Mouse (Mus musculus): ENCODE data around the gene Apof.

Gene Apof

DNA sequence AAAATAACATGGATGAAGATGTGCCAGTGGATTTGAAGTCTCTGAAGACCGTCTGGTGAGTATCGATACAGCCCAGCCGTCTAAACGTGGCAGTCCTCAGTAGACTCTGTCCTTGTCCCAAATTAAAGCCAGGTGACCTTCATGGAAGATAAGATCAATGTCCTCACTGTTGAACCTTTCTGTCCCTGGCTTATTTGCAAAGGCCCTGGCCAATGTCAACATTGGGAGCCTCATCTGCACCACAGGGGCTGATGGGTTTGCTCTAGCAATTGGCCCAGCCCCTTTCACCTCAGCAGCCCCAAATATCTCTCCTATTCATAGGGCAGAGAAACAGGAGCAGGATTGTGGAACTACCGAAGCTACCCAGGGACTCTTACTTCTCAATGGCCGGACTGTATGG lies at the start of gene Apof:
Apof (plus strand) TSS at position 301 of the 400 bp plus-strand sequence.
- no peak for DNase-seq (ENCODE audit: low read depth, low spot score)

DNA sequence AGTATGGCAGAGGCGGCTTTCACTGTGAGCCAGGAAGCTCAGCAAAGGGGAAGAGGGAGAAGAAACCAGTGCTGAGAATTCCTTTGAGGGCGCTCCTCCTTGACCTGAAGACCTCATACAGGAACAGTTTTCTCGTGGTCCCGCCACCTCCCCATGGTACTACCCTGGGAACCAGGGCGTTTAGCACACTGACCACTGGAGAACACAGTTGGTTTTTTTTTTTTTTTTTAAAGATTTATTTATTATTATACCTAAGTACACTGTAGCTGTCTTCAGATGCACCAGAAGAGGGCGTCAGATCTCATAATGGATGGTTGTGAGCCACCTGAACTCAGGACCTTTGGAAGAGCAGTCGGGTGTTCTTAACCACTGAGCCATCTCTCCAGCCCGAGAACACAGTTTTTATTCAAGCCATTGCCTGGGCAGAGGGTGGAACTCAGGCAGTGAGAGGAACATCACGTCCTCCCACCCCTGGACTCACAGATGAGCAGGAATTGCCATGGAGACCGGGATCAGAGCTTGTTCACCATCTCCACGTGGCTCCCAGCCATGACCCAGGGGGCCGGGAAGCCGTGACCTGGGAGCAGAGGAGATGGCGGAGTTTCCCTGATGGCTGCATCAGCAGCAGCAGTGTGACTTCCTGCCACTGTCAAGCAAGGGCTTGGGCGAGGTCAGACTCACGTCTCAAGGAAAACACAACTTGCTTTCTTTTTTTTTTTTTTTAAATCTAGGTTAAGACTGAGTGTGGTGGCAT lies 46.8 kb upstream of the Apof start:
- no peak for DNase-seq (ENCODE audit: low read depth, low spot score)

DNA sequence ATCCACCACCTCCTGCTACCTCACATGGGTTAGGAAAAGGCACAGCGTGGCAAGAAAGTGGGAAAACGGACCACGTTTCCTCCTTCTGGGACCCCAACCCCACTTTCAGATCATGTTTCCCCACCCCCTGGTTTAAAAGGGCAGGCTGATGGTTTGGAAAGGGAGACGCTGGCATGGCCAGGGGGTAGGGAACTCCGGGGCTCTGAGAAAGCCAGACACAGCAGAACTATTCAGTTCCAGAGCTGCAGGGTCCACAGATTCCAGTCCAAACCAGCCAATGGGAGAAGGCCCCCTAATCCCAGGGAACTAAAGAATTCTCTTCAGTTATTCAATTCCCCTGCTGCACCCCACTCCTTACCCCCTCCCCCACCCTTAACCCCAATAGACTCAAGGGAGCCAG lies 43.4 kb upstream of the Apof start:
- DNase-seq (ENCODE audit: low read depth, low spot score): no peak

DNA sequence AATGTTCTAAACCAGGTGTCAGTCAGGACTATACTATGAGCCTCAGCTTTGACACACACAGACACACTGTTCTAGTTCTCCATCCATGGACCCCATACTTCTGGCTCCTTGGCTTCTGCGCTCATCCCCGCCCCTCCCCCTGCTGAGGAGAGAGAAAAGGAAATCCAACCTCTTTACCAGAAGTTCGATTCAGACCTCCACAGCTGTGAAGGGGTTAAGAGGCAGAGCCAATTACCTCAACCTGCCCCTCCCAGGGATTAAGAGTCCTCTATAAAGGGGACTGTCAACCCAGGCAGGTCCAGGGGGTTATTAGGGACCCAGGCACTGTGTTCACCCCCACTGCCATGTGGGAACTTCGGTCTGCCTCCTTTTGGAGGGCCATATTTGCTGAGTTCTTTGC lies 42.9 kb upstream of the Apof start, which contains the start of gene Mip:
Mip (plus strand) TSS at position 301 of the 400 bp plus-strand sequence.
- no peak for DNase-seq (ENCODE audit: low read depth, low spot score)

DNA sequence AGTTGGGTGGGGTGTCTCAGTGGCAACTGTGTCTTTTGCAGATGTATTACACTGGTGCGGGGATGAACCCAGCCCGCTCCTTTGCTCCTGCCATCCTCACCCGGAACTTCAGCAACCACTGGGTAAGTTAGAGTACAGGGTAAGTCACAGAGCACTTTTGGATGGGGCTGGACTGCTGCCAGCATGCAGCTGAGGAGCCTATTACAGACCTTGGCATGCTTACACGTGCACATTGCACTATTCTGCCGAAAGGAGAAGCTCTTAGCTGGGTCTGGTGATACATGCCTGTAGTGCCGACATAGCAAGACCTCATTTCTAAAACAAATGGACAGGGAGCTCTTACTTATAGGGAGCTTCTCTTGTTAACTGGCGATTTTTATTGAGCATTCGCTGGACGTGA lies 40.9 kb upstream of the Apof start:
- DNase-seq (ENCODE audit: low read depth, low spot score): no peak

DNA sequence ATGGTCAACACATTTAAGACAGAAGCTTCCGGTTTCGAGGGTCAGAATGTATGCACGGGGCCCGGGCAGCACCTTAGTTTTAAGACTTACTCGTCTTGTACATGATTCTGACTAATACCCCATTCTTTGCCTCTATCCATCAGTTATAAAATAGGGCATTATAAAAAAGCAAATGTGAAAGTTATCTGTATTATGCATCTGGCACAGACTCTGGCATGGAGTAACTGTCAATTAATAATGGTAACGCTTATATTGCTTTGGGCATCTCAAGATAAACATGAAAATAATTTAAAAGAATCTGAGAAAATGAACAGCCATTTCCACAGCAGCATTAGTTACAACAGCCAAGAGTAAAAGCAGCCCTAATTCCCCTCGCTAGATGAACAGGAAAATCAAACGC lies 40.5 kb upstream of the Apof start:
- no peak for DNase-seq (ENCODE audit: low read depth, low spot score)

DNA sequence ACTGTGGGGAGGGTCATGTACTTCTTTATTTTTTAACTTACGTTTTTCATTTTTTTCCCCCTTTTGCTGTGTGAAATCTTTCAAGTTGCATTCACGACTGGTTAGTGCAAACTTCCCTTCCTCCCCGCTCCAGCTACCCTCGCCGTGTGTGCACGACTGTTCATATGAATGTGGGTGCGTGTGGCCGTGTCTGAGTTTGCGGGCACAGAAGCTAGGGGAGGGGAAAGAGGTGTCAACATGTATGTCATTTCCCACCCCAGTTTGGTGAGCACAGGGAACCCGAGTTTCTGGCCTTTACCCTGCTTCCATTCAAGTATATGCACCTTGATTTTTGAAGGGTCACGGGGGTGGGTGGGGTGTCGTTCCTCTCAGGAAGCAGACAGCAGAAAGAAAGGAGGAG lies 37.9 kb upstream of the Apof start:
- no peak for DNase-seq (ENCODE audit: low read depth, low spot score)

DNA sequence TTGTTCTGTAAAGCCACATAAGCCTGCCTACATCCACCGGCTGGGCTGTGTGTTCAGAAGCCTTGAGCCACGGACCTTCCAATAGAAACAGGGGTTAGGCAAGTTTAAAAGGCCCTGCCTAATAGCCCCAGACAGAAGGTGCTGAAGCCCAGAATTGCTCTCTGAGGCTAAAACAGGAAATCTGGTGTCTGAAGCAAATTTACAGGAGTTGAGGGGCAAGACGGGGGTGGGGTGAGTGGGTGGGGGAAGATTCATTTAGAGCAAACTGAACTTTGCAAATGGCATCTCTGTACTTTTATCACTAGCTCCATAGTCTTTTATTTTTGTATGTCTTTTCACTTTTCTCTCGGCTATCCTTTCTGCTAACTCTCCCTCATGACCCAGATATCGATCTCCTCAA lies 37.3 kb upstream of the Apof start:
- DNase-seq (ENCODE audit: low read depth, low spot score): no peak

DNA sequence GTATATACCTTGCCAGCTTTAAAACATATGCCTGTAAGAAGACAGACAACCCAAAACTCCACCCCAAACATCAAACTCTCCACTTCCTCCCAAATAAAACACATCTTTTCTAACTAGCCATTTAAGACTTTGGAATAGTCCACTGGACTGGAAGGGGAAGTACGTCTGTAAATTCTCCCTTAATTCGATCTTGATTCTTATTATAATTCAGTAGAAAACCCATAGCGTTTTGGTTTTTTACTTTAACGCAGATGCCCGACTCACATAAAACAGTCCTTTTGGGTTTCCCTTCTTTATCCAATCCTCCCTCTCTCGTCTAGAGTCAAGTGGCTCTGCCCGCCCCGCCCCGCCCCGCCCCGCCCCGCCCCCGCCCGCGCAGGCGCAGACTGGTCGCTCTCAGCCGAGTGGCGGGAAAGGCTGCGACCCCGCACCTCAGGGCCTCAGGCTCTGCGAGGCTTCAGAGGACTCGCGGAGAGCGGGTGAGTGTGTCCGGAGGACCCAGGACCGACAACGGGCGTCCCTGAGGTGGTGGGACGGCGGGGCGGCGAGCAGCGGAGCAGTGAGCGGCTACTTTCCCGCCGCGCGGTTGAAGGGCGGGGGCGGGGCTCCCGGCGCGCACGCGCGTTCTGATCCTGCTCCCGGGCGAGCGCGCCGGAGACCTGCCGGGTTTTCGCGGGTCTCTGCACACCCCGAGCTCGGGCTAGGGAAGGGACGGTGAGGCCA lies 36.6 kb upstream of the Apof start, which contains the start of gene Timeless:
Timeless (plus strand) TSS at position 369 of the 723 bp plus-strand sequence.
- DNase-seq (ENCODE audit: low read depth, low spot score): peak; percentile 57

DNA sequence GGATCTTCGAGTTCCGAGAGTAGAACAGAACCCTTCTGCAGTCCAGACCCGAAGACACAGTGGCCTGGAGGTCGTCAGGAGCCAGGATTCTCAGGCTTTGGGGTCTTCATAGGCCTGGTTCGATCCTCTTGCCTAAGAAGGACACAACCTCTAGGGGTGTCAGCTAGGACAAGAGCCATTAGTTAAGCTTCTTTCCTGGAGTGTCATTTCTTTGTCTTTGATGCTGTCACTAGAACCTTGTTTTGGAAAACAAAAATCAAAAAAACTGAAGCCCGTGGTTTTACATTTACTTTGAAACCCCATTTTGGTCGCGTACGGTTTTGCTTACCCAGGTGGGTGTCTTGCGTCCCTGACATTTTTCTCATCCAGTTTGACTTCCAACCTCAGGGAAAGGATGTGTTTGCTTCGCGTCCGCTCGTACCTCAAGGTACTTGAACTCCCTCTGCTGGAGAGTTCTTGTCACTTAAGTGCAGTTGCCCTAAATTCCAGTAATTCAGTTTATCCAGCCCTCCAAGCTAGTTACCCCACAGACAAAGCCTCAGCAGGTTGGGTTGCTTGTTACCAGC lies 36.0 kb upstream of the Apof start:
- peak; percentile 39 for DNase-seq (ENCODE audit: low read depth, low spot score)

DNA sequence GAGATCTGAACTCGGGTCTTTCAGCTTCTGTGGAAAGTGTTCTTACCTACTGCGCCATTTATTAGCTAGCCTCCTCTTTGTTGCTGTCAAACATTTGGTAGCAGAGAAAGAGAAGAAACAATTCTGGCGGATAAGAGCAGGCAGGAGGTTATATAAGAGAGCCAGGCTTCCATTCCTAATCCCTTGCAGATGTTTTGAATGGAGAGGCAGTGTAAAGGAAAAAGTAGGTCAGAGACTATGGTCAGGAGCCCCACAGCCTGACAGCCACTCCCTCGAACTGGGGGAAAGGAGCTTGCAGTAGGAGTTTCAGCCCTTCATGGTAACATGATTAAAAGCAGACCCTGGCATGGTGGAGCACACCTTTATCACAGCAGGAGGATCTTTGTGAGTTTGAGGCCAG lies 32.1 kb upstream of the Apof start:
- DNase-seq (ENCODE audit: low read depth, low spot score): no peak

DNA sequence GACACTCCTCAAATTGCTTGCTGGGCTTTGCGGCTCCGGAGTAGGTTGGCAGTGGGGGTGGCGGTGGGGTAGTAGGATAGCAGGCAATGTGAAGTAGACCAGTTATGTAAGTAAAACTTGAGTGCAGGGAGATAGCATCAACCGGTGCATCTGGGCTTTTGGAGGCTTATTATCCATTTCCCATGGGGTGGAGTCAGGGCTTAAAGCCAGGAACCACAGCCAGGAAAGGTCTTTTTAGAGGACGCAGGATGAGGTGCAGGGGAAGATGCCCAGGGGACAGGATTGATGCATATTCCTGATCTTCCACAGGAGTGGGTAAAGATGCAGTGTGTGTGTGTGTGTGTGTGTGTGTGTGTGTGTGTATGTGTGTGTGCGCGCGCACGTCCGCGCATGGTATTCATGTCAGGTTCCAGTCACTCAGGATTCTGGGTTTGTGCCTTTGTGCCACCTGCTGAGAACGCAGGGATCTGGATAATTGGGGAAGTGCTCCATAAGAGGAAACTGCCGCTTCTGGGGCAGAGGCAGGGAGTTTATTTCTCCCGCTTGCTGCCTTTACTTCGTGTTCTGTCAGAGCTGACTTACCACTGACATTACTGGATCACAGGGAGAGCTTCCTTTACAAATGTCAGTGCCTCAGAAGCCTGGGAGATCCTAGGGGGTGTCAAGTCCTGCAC lies 30.5 kb upstream of the Apof start:
- DNase-seq (ENCODE audit: low read depth, low spot score): no peak

DNA sequence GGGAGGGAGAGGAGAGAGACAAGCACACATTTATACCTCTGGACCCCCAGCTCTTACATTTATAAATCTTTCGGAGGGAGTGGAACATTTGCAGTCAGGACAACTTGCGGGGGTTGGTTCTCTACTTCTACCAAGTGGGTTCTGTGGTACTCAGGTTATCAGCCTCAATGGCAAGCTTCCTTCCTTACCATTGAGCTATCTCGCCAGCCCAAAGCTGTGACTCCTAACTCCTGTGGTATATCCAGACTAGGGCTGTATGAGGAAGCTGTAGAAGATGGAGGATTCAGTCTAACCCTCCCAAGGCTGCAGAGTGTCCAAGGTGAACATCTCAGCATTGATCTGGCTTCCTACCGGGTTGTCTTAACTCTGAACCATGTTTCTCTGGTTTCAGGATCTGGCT lies 29.3 kb upstream of the Apof start:
- no peak for DNase-seq (ENCODE audit: low read depth, low spot score)

DNA sequence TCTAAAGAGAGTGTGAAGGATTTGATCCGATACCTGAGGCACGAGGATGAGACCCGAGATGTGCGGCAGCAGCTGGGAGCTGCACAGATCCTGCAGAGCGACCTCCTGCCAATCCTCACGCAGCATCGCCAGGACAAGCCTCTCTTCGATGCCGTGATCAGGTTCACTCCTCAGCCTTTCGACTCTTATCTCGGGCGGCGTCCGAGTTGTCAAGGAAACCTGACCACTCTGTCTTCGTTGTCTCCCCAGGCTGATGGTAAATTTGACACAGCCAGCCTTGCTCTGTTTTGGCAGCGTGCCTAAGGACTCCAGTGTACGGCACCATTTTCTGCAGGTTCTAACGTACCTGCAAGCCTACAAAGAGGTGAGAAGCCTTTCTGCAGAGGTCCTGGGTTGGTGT lies 28.3 kb upstream of the Apof start:
- DNase-seq (ENCODE audit: low read depth, low spot score): no peak

DNA sequence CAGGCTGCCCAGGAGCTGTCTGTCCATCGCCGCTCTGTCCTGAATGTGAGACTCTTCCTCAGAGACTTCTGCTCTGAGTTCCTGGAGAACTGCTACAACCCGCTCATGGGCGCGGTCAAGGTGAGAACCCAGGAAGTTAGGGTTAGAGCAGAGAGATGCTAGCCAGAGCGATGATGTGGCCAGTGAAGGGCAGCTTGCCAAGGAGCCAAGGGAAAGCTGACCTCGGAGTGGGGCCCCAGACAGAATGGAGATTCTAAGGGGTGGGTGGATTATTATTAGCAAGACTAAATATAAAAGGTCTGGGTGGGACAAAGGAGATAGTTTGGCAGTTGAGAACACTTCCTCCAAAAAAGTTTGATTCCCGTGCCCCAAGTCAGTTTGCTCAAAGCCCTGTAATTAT lies 25.2 kb upstream of the Apof start:
- no peak for DNase-seq (ENCODE audit: low read depth, low spot score)

DNA sequence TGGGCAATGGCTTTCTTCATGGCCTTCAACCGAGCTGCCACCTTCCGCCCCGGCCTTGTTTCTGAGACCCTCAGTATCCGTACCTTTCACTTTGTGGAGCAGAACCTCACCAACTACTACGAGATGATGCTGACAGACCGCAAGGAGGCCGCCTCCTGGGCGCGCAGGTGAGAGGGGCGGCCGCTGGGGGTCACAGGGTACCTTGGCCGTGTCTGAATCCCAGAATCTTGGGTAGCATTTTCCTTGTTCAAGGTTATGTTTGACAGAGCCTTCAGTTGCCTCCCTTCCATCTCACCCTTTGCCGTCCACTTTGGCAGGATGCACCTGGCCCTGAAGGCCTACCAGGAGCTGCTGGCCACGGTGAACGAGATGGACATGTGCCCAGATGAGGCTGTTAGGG lies 24.4 kb upstream of the Apof start:
- DNase-seq (ENCODE audit: low read depth, low spot score): no peak

DNA sequence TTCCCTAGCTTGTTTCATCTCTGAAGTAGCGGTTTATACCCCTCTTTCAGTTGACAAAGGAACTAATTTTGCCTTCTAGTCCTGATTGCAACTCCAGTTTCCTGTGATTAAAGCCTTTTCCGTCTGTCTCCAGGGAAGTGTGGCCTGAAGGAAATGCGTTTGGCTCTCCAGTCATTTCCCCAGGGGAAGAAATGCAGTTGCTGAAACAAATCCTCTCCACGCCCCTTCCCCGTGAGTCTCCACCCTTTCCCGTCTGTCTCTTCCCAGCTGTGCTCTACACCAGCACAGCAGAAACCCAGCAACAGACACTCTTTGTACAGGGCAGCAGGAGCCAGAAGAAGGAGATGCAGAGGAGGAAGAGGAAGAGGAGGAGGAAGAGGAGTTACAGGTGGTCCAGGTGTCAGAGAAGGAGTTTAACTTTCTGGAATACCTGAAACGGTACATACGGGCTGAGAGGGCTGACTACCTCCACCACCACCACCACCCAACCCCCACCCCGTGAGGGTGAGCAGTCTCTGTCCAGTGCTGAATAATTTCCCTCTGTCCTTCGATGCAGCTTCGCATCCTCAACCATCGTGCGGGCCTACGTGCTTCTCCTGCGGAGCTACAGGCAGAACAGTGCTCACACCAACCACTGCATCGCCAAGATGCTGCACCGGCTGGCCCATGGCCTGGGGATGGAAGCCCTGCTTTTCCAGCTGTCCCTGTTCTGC lies 21.3 kb upstream of the Apof start:
- DNase-seq (ENCODE audit: low read depth, low spot score): no peak

DNA sequence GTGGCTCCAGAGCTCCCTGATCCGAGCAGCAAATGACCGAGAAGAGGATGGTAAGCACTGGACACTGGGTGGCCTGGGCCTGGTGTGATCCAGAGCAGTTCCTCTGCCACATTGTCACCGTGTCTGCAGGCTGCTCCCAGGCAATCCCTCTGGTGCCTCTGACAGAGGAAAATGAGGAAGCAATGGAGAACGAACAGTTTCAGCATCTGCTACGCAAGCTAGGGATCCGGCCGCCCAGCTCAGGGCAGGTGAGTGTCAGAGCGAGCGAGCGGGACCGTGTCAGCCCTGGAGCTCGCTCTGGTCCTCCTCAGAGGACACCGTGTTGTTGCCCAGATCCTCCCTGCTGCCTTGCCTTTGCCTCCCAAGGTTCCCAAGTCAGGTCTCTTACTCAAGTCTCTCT lies 17.9 kb upstream of the Apof start:
- DNase-seq (ENCODE audit: low read depth, low spot score): no peak

DNA sequence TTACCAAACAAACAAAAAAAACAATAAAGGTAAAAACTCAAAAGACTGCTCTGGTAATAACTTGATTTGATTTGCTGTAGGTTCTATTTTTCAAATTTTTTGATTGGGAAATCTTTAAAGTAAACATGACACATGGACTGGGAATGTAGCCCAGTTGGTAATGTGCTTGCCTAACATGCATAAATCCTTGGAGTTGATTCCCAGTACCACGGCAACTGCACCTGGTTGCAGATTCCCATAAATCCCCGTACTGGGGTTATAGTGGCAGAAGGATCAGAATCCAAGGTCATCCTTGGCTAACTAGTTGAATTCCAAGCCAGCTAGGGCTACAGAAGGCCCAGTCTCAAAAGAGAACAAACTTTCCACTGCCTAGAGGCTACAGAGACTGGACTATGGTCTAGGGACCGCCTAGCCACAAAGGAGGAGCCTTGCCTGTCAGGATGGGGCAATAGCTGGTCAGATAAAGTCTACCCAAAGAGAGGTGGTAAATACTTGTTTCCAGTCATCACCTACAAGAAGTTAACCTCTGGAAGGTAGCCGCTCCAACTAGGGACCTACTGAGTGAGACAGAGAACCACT lies 14.7 kb upstream of the Apof start, which contains the start of gene Apon:
Apon (plus strand) TSS at position 420 of the 579 bp plus-strand sequence.
- no peak for DNase-seq (ENCODE audit: low read depth, low spot score)

DNA sequence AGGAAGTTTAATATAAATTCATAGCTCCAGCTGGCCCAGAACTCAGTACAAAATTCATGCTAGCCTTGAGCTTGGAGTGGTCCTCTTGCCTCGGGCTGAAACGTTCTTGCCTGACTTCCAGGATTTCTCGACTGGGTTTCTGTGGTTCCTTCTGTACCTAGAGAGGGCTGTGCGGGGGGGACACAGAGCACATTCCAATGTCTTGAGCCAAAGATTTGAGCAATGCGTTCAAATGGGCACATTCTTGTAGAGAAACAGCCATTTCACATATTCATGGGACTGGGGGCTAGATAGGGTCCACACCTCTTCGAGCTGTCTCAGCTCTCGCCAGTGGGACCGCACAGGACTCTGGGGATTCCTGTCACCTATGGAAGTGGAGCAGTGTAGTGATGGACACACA lies 12.5 kb upstream of the Apof start:
- DNase-seq (ENCODE audit: low read depth, low spot score): no peak

DNA sequence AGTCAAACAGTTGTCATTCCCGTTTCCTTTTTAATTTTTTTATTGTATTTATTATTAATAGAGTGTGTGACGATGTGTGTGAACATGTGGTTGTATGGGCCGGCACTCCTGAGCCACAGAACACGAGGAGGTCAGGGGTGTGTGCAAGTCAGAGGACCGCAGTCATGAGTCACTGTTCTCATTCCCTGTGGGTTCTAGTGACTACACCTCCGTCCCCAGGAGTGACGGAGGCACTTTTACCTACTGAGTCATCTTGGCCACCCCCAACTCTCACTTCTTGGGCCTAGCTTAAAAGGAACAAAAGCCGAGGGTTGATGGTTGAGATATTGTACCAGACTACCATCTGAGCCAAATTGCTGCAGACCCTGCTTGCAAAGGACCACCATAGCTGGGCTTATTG lies 12.1 kb upstream of the Apof start:
- no peak for DNase-seq (ENCODE audit: low read depth, low spot score)

All from brain, embryonic 18.5 days (tissue).